Mouse (Mus musculus): ENCODE measurements around the gene Epn1. TPM values are rescaled to one million over a fixed set of nuclear protein-coding genes. Genes with fewer than 3 reads are reported as not detected.
A peak's percentile ranks its signal among the peaks of the same experiment; 100 is the strongest.

Gene Epn1
- polyA plus RNA-seq, 1 experiment from 2014 or later = 112 TPM

DNA sequence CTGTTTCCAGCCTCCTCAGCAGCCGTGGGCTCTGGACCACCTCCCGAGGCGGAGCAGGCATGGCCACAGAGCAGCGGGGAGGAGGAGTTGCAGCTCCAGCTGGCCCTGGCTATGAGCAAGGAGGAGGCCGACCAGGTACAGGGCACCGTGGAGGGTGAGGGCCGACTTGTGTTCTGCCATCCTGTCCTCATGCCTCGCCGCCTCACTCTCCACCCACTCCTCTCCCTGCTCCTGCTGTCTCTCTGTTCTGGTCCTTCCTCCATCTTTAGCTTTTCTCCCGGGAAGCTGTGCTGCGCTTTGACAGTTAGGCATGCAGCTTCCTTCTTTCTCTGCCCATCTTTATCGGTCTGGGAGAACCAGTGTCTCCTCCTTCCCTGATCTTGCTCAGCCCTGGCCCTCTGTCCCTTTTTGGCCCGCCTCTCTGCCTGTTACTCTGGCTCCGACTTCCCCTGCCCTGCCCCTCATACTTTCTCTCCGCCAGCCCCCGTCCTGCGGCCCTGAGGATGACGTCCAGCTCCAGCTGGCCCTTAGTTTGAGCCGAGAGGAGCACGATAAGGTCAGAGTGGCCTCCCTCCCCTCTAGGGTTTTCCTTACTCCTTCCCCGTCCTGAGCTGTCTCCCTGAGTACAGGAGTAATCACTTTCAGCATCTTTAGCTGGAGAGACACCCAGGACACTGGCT lies 12.9 kb downstream of the Epn1 start:
- no peak for ATAC-seq (ENCODE audit: low read depth)
- Histone ChIP-seq H3K4me1 (ENCODE audit: control insufficient read depth, insufficient read depth, low read length) (no peaks in the 10 kb centered on the region), H3K4me2 (ENCODE audit: low read depth, low read length) (no peak overlapping the region), H3K9me3 (ENCODE audit: control insufficient read depth, low read length) (no peaks in the 10 kb centered on the region), H3K4me3 (ENCODE audit: low read depth, low read length) (no peak overlapping the region), H3K27me3 (ENCODE audit: control insufficient read depth, insufficient read depth, low read length) (no peaks in the 10 kb centered on the region), H3K36me3 (ENCODE audit: control insufficient read depth, insufficient read depth, low read length) (peaks cover 43% of the 10 kb centered on the region), H3K9ac (replicated peaks; ENCODE audit: low read depth, low read length) (no peak overlapping the region), H3K27ac (ENCODE audit: low read depth, low read length) (no peak overlapping the region)
- 89% methylated on average over 21 of the region's 21 CpGs for WGBS

DNA sequence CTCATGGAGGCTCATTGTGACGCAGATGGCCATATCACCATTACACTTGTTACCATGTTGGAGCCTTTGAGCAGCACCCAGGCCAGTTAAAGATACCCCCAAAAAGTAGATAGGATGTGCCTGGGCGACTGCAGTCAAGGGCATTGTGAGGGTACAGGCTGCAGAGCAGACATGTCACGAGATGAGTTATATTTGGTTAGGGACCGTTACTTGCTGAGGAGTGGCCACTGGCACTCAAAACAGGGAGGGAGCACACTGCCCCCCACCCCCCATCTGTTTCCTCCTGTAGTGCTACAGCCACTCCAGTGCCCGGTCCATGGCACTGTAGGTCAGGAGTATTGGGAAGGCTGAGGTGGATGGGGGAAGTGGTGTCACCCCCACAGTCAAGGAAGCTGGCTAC lies 18.7 kb downstream of the Epn1 start:
- WGBS = 94% methylated on average over 5 of the region's 5 CpGs
- Histone ChIP-seq H3K4me2 (ENCODE audit: low read depth, low read length) (no peak overlapping the region), H3K9me3 (ENCODE audit: control insufficient read depth, low read length) (no peaks in the 10 kb centered on the region), H3K27me3 (ENCODE audit: control insufficient read depth, insufficient read depth, low read length) (no peaks in the 10 kb centered on the region), H3K4me3 (ENCODE audit: low read depth, low read length) (no peak overlapping the region), H3K36me3 (ENCODE audit: control insufficient read depth, insufficient read depth, low read length) (peaks cover 37% of the 10 kb centered on the region), H3K9ac (replicated peaks; ENCODE audit: low read depth, low read length) (no peak overlapping the region), H3K27ac (ENCODE audit: low read depth, low read length) (no peak overlapping the region), H3K4me1 (ENCODE audit: control insufficient read depth, insufficient read depth, low read length) (no peaks in the 10 kb centered on the region)
- ATAC-seq (ENCODE audit: low read depth) = no peak

DNA sequence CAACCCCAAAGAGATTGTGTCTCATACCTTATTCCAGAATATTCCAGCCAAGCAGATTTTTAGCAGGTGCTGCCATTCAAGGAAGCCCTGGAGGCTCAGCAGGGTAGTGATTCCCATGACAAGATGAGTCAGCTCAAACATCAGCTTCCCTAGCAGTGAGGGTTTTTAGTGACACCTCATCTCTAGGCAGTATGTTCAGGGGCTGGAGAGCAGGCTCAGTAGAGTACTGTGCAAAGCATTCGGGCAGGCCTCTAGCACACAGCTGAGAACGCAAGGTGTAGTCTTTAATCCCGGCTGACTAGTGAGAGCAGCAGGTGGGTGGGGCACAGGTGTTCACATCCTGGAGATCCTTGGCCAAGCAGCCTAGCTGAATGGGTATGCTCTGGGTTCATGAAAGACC lies 19.8 kb downstream of the Epn1 start:
- Histone ChIP-seq H3K36me3 (ENCODE audit: control insufficient read depth, insufficient read depth, low read length) (peaks cover 32% of the 10 kb centered on the region), H3K4me1 (ENCODE audit: control insufficient read depth, insufficient read depth, low read length) (no peaks in the 10 kb centered on the region), H3K4me3 (ENCODE audit: low read depth, low read length) (no peak overlapping the region), H3K27me3 (ENCODE audit: control insufficient read depth, insufficient read depth, low read length) (no peaks in the 10 kb centered on the region), H3K9me3 (ENCODE audit: control insufficient read depth, low read length) (no peaks in the 10 kb centered on the region), H3K9ac (replicated peaks; ENCODE audit: low read depth, low read length) (no peak overlapping the region), H3K27ac (ENCODE audit: low read depth, low read length) (no peak overlapping the region), H3K4me2 (ENCODE audit: low read depth, low read length) (no peak overlapping the region)
- WGBS = 94% methylated on average over 3 of the region's 3 CpGs
- ATAC-seq (ENCODE audit: low read depth) = no peak

DNA sequence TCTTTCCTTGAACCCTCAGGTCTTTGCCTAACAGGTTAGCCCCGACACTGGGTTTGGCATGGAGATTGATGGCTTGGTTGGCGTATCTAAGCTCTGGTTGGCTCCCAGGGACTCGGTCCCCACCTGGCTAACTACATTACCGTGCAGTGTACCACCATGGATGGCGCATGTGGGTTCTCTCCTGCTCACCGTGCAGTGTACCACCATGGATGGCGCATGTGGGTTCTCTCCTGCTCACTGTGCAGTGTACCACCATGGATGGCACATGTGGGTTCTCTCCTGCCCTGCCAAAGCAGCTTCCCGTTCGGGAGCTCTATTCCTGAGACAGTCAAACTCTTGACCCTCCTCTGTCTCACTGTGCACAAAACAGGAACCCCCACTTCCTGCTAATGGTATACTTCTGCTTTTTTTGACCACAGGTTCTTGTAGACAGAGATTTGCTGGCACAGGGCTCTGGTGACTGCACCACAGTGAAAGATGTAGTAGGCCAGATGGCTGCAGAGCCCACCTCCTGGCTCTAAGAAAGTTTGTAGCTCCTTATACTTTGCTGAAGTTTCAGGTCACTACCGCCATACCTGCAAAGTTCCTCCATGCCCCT lies 21.1 kb downstream of the Epn1 start:
- Histone ChIP-seq H3K9me3 (ENCODE audit: control insufficient read depth, low read length) (no peaks in the 10 kb centered on the region), H3K27me3 (ENCODE audit: control insufficient read depth, insufficient read depth, low read length) (no peaks in the 10 kb centered on the region), H3K4me2 (ENCODE audit: low read depth, low read length) (no peak overlapping the region), H3K27ac (ENCODE audit: low read depth, low read length) (no peak overlapping the region), H3K4me3 (ENCODE audit: low read depth, low read length) (no peak overlapping the region), H3K36me3 (ENCODE audit: control insufficient read depth, insufficient read depth, low read length) (peaks cover 21% of the 10 kb centered on the region), H3K4me1 (ENCODE audit: control insufficient read depth, insufficient read depth, low read length) (no peaks in the 10 kb centered on the region), H3K9ac (replicated peaks; ENCODE audit: low read depth, low read length) (no peak overlapping the region)
- ATAC-seq (ENCODE audit: low read depth) = 0 out of 2 replicates have a peak, but pooled peaks have one; percentile 22
- WGBS = 87% methylated on average over 10 of the region's 10 CpGs

DNA sequence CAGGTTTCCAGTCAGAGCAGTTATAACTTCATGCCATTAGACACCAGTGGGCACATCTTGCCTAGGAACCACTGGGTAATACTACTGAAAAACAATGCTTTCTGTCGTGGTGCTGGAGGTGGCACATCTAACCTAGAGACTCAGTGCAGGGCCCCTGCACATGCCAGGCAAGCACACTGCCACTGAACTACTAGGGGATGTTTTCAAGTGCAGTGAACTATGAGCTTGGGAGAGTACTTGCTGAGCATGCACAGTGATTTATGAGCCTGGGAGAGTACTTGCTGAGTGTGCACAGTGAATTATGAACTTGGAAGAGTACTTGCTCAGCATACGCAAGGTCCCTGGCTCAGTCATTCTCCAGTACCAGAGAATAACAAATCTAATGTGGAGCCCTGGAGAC lies 22.5 kb downstream of the Epn1 start:
- H3K9ac ChIP-seq (replicated peaks; ENCODE audit: low read depth, low read length) = no peak overlapping the region

DNA sequence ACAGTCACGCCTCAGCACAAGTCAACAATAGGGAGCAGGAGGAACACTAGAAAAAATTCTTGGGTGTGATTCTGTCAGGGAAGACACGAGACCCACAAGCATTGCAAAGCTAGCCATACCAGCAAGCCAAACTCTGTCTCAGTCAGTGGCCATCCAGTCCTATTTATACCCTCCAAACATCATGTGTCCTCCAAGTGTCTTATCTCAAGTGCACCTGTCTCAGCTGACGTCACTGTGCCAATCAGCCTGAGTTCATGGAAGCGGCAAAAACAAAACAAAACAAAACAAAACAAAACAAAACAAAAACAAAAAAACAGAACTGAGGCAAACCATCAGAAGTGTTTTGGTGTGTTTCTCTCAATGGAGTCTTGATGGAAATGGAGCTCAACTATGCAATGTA lies 28.2 kb downstream of the Epn1 start:
- Histone ChIP-seq H3K4me3 (ENCODE audit: low read depth, low read length) (no peak overlapping the region), H3K4me1 (ENCODE audit: control insufficient read depth, insufficient read depth, low read length) (no peaks in the 10 kb centered on the region), H3K27me3 (ENCODE audit: control insufficient read depth, insufficient read depth, low read length) (no peaks in the 10 kb centered on the region), H3K9me3 (ENCODE audit: control insufficient read depth, low read length) (no peaks in the 10 kb centered on the region), H3K27ac (ENCODE audit: low read depth, low read length) (no peak overlapping the region), H3K9ac (replicated peaks; ENCODE audit: low read depth, low read length) (no peak overlapping the region), H3K4me2 (ENCODE audit: low read depth, low read length) (no peak overlapping the region), H3K36me3 (ENCODE audit: control insufficient read depth, insufficient read depth, low read length) (no peaks in the 10 kb centered on the region)
- 76% methylated on average over 4 of the region's 4 CpGs for WGBS
- no peak for ATAC-seq (ENCODE audit: low read depth)

More for the DNA sequence above, 22.5 kb downstream of the Epn1 start:
- Histone ChIP-seq H3K27me3 (ENCODE audit: control insufficient read depth, insufficient read depth, low read length) (no peaks in the 10 kb centered on the region), H3K27ac (ENCODE audit: low read depth, low read length) (no peak overlapping the region), H3K4me2 (ENCODE audit: low read depth, low read length) (no peak overlapping the region), H3K4me1 (ENCODE audit: control insufficient read depth, insufficient read depth, low read length) (no peaks in the 10 kb centered on the region), H3K9me3 (ENCODE audit: control insufficient read depth, low read length) (no peaks in the 10 kb centered on the region), H3K4me3 (ENCODE audit: low read depth, low read length) (no peak overlapping the region), H3K36me3 (ENCODE audit: control insufficient read depth, insufficient read depth, low read length) (peaks cover 10% of the 10 kb centered on the region)
- no peak for ATAC-seq (ENCODE audit: low read depth)
- WGBS = 88% methylated on average over 2 of the region's 2 CpGs

DNA sequence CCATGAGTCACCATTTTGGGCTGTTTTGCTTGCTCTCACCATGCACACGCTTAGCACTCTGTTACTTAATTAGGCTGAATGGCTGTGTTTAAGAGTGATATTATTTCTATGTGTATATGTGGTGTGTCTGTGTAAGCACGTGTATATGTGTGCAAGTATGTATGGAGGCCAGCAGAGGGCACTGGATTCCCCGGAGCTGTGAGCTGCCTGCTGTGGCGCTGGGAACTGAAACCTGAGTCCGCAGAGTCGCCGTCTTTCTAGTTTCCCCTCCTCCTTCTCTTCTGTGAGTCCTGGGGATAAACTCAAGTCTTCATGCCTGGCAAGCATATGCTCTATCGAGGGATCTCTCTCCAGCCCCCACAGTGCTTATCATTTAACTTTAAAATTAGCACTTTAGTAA lies 29.3 kb downstream of the Epn1 start:
- Histone ChIP-seq H3K4me1 (ENCODE audit: control insufficient read depth, insufficient read depth, low read length) (no peaks in the 10 kb centered on the region), H3K4me3 (ENCODE audit: low read depth, low read length) (no peak overlapping the region), H3K27me3 (ENCODE audit: control insufficient read depth, insufficient read depth, low read length) (no peaks in the 10 kb centered on the region), H3K4me2 (ENCODE audit: low read depth, low read length) (no peak overlapping the region), H3K36me3 (ENCODE audit: control insufficient read depth, insufficient read depth, low read length) (no peaks in the 10 kb centered on the region), H3K9me3 (ENCODE audit: control insufficient read depth, low read length) (no peaks in the 10 kb centered on the region), H3K9ac (replicated peaks; ENCODE audit: low read depth, low read length) (no peak overlapping the region), H3K27ac (ENCODE audit: low read depth, low read length) (no peak overlapping the region)
- no peak for ATAC-seq (ENCODE audit: low read depth)
- WGBS = 87% methylated on average over 8 of the region's 8 CpGs

DNA sequence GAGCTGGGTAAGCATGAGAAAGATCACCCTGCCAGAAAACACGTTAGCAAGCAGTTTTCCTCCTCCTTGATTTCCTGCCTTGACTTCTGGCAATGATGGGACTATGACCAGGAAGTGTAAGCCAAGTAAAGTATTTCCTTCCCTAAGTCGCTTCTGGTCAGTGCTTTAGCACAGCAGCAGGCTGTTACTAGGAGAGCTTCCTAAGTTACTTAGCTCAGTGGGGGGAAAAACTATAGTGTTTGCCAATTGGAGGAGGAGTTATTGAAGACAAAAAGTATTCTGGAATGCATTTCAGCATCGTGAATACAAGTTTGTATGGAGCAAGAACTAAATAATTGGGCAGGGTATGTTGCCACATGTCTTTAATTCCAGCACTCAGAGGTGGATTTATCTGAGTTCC lies 32.7 kb downstream of the Epn1 start:
- Histone ChIP-seq H3K27ac (ENCODE audit: low read depth, low read length) (no peak overlapping the region), H3K4me3 (ENCODE audit: low read depth, low read length) (no peak overlapping the region), H3K36me3 (ENCODE audit: control insufficient read depth, insufficient read depth, low read length) (no peaks in the 10 kb centered on the region), H3K27me3 (ENCODE audit: control insufficient read depth, insufficient read depth, low read length) (no peaks in the 10 kb centered on the region), H3K9me3 (ENCODE audit: control insufficient read depth, low read length) (no peaks in the 10 kb centered on the region), H3K9ac (replicated peaks; ENCODE audit: low read depth, low read length) (no peak overlapping the region), H3K4me1 (ENCODE audit: control insufficient read depth, insufficient read depth, low read length) (no peaks in the 10 kb centered on the region), H3K4me2 (ENCODE audit: low read depth, low read length) (no peak overlapping the region)
- 50% methylated on average over 3 of the region's 3 CpGs for WGBS
- no peak for ATAC-seq (ENCODE audit: low read depth)

DNA sequence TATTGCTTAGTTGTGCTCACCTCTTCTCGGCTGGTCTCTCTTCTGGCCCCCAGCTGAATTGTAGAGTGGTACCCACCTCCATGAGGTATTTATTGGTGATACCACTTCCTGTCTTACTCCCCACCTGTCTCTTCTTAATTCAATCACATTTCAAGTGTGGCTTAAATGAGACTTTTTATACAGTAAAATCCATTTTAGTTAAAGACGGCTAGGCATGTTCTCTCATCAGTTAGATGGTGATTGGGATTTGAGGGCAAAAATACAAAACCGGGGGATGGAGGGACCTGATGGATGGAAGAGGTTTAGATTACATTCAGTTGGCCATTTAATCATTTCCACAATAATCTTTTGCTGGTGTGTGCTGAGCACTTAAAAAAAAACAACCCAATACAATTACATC lies 36.8 kb downstream of the Epn1 start, which contains the start of gene Rfpl4:
Gene Rfpl4 (minus strand): TSS at position 101 of the 400 bp plus-strand sequence.
- ATAC-seq (ENCODE audit: low read depth) = no peak
- no peaks in the 10 kb centered on the region for H3K4me1 ChIP-seq (ENCODE audit: control insufficient read depth, insufficient read depth, low read length)

More for the DNA sequence above, 36.8 kb downstream of the Epn1 start, which contains the start of gene Rfpl4:
- Histone ChIP-seq H3K27me3 (ENCODE audit: control insufficient read depth, insufficient read depth, low read length) (no peaks in the 10 kb centered on the region), H3K4me3 (ENCODE audit: low read depth, low read length) (no peak within 1 kb of the TSS), H3K27ac (ENCODE audit: low read depth, low read length) (no peak within 1 kb of the TSS), H3K9ac (replicated peaks; ENCODE audit: low read depth, low read length) (no peak within 1 kb of the TSS), H3K4me2 (ENCODE audit: low read depth, low read length) (no peak within 1 kb of the TSS), H3K36me3 (ENCODE audit: control insufficient read depth, insufficient read depth, low read length) (no peaks in the 10 kb centered on the region), H3K9me3 (ENCODE audit: control insufficient read depth, low read length) (no peaks in the 10 kb centered on the region)
- WGBS = 94% methylated on average over 3 of the region's 3 CpGs
